Mouse (Mus musculus): Measurements from ENCODE around the gene Rps7. TPM values are rescaled to one million over a fixed set of nuclear protein-coding genes. Genes with fewer than 3 reads are reported as not detected.

The Rps7 gene
- polyA plus RNA-seq, 1 experiment from 2014 or later = 752 TPM

- Histone ChIP-seq H3K4me1 (no peaks in the 10 kb centered on the region), H3K27me3 (replicated peaks) (no peaks in the 10 kb centered on the region), H3K36me3 (no peaks in the 10 kb centered on the region), H3K4me3 (no peak overlapping the region), H3K9ac (no peak overlapping the region), H3K4me2 (no peak overlapping the region), H3K27ac (no peak overlapping the region), H3K9me3 (replicated peaks) (no peaks in the 10 kb centered on the region)
- WGBS (ENCODE audit: insufficient replicate concordance) = 71% methylated on average over 6 of the region's 6 CpGs
- ATAC-seq = no peak
Observed at GRCm38 (mm10) chr12:28612391-28612790, 23.4 kb downstream of the Rps7 start.

- Histone ChIP-seq H3K27ac (no peak overlapping the region), H3K36me3 (no peaks in the 10 kb centered on the region), H3K4me3 (no peak overlapping the region), H3K27me3 (replicated peaks) (no peaks in the 10 kb centered on the region), H3K4me2 (no peak overlapping the region), H3K9ac (no peak overlapping the region), H3K4me1 (no peaks in the 10 kb centered on the region), H3K9me3 (replicated peaks) (no peaks in the 10 kb centered on the region)
- WGBS (ENCODE audit: insufficient replicate concordance) = 58% methylated on average over 17 of the region's 17 CpGs
- no peak for ATAC-seq
Observed at GRCm38 (mm10) chr12:28607546-28608305, 28.0 kb downstream of the Rps7 start.

GRCm38 (mm10) chr12:28603494-28603893 lies 32.3 kb downstream of the Rps7 start:
- Histone ChIP-seq H3K4me2 (no peak overlapping the region), H3K9me3 (replicated peaks) (no peaks in the 10 kb centered on the region), H3K27ac (no peak overlapping the region), H3K9ac (no peak overlapping the region), H3K36me3 (no peaks in the 10 kb centered on the region), H3K4me3 (no peak overlapping the region), H3K4me1 (no peaks in the 10 kb centered on the region), H3K27me3 (replicated peaks) (peaks cover 5% of the 10 kb centered on the region; the same call in 1 of the 2 replicates)
- ATAC-seq = no peak
- WGBS (ENCODE audit: insufficient replicate concordance) = 47% methylated on average over 1 of the region's 1 CpGs

- Histone ChIP-seq H3K27me3 (replicated peaks) (peaks cover 5% of the 10 kb centered on the region; the same call in 1 of the 2 replicates), H3K4me3 (no peak overlapping the region), H3K36me3 (no peaks in the 10 kb centered on the region), H3K9me3 (replicated peaks) (no peaks in the 10 kb centered on the region), H3K27ac (no peak overlapping the region), H3K4me2 (no peak overlapping the region), H3K9ac (no peak overlapping the region), H3K4me1 (no peaks in the 10 kb centered on the region)
- ATAC-seq = no peak
- 27% methylated on average over 4 of the region's 4 CpGs for WGBS (ENCODE audit: insufficient replicate concordance)
Observed at GRCm38 (mm10) chr12:28602259-28602658, 33.5 kb downstream of the Rps7 start.

GRCm38 (mm10) chr12:28598526-28598991 lies 37.2 kb downstream of the Rps7 start:
- no peak overlapping the region for H3K9ac ChIP-seq
- peaks cover 5% of the 10 kb centered on the region; the same call in 1 of the 2 replicates for H3K27me3 ChIP-seq (replicated peaks)
- WGBS (ENCODE audit: insufficient replicate concordance) = 36% methylated on average over 2 of the region's 2 CpGs

GRCm38 (mm10) chr12:28598110-28598509 lies 37.6 kb downstream of the Rps7 start:
- H3K4me2 ChIP-seq = no peak overlapping the region
- H3K36me3 ChIP-seq = no peaks in the 10 kb centered on the region
- no peak overlapping the region for H3K9ac ChIP-seq
- 24% methylated on average over 3 of the region's 3 CpGs for WGBS (ENCODE audit: insufficient replicate concordance)
- no peak for ATAC-seq
- no peaks in the 10 kb centered on the region for H3K4me1 ChIP-seq
- H3K4me3 ChIP-seq = no peak overlapping the region
- no peaks in the 10 kb centered on the region for H3K9me3 ChIP-seq (replicated peaks)
- H3K27me3 ChIP-seq (replicated peaks) = peaks cover 5% of the 10 kb centered on the region; the same call in 1 of the 2 replicates
- H3K27ac ChIP-seq = no peak overlapping the region

More at GRCm38 (mm10) chr12:28598526-28598991, 37.2 kb downstream of the Rps7 start:
- Histone ChIP-seq H3K4me1 (no peaks in the 10 kb centered on the region), H3K9me3 (replicated peaks) (no peaks in the 10 kb centered on the region), H3K4me2 (no peak overlapping the region), H3K36me3 (no peaks in the 10 kb centered on the region), H3K4me3 (no peak overlapping the region), H3K27ac (no peak overlapping the region)
- ATAC-seq = no peak

GRCm38 (mm10) chr12:28597699-28598098 lies 38.1 kb downstream of the Rps7 start:
- Histone ChIP-seq H3K4me3 (no peak overlapping the region), H3K4me1 (no peaks in the 10 kb centered on the region), H3K36me3 (no peaks in the 10 kb centered on the region), H3K4me2 (no peak overlapping the region), H3K9me3 (replicated peaks) (no peaks in the 10 kb centered on the region), H3K27ac (no peak overlapping the region), H3K9ac (no peak overlapping the region), H3K27me3 (replicated peaks) (peaks cover 5% of the 10 kb centered on the region; the same call in 1 of the 2 replicates)
- no peak for ATAC-seq
- 60% methylated on average over 9 of the region's 9 CpGs for WGBS (ENCODE audit: insufficient replicate concordance)

GRCm38 (mm10) chr12:28596851-28597250 lies 38.9 kb downstream of the Rps7 start:
- H3K9ac ChIP-seq = no peak overlapping the region
- H3K9me3 ChIP-seq (replicated peaks) = no peaks in the 10 kb centered on the region
- H3K27me3 ChIP-seq (replicated peaks) = no peaks in the 10 kb centered on the region
- no peak overlapping the region for H3K27ac ChIP-seq
- no peak for ATAC-seq
- H3K4me2 ChIP-seq = no peak overlapping the region
- H3K36me3 ChIP-seq = no peaks in the 10 kb centered on the region
- no peak overlapping the region for H3K4me3 ChIP-seq
- H3K4me1 ChIP-seq = no peaks in the 10 kb centered on the region

- Histone ChIP-seq H3K9me3 (replicated peaks) (no peaks in the 10 kb centered on the region), H3K27me3 (replicated peaks) (peaks cover 37% of the 10 kb centered on the region), H3K9ac (no peak overlapping the region), H3K4me1 (no peaks in the 10 kb centered on the region), H3K4me2 (no peak overlapping the region), H3K36me3 (no peaks in the 10 kb centered on the region), H3K27ac (no peak overlapping the region), H3K4me3 (no peak overlapping the region)
- WGBS (ENCODE audit: insufficient replicate concordance) = 33% methylated on average over 13 of the region's 13 CpGs
- no peak for ATAC-seq
Observed at GRCm38 (mm10) chr12:28590428-28590827, 45.3 kb downstream of the Rps7 start.

GRCm38 (mm10) chr12:28589090-28589868 lies 46.5 kb downstream of the Rps7 start:
- no peaks in the 10 kb centered on the region for H3K36me3 ChIP-seq
- no peaks in the 10 kb centered on the region for H3K4me1 ChIP-seq
- peak overlapping the region; percentile 35 for H3K4me3 ChIP-seq
- H3K27me3 ChIP-seq (replicated peaks) = peaks cover 38% of the 10 kb centered on the region
- no peaks in the 10 kb centered on the region for H3K9me3 ChIP-seq (replicated peaks)
- peak; percentile 83 for ATAC-seq
- 8% methylated on average over 24 of the region's 24 CpGs for WGBS (ENCODE audit: insufficient replicate concordance)
- H3K27ac ChIP-seq = no peak overlapping the region
- no peak overlapping the region for H3K9ac ChIP-seq
- peak overlapping the region; percentile 61 for H3K4me2 ChIP-seq

GRCm38 (mm10) chr12:28587949-28588348 lies 47.8 kb downstream of the Rps7 start:
- H3K4me3 ChIP-seq = no peak overlapping the region
- peaks cover 38% of the 10 kb centered on the region for H3K27me3 ChIP-seq (replicated peaks)
- WGBS (ENCODE audit: insufficient replicate concordance) = 71% methylated on average over 6 of the region's 6 CpGs
- H3K9me3 ChIP-seq (replicated peaks) = no peaks in the 10 kb centered on the region
- no peak overlapping the region for H3K9ac ChIP-seq
- no peaks in the 10 kb centered on the region for H3K36me3 ChIP-seq
- ATAC-seq = no peak
- H3K27ac ChIP-seq = no peak overlapping the region
- H3K4me2 ChIP-seq = no peak overlapping the region
- H3K4me1 ChIP-seq = no peaks in the 10 kb centered on the region

GRCm38 (mm10) chr12:28584036-28584435 lies 51.7 kb downstream of the Rps7 start:
- no peak for ATAC-seq
- no peaks in the 10 kb centered on the region for H3K4me1 ChIP-seq
- H3K9me3 ChIP-seq (replicated peaks) = no peaks in the 10 kb centered on the region
- no peaks in the 10 kb centered on the region for H3K36me3 ChIP-seq
- H3K27me3 ChIP-seq (replicated peaks) = peaks cover 14% of the 10 kb centered on the region
- no peak overlapping the region for H3K9ac ChIP-seq
- no peak overlapping the region for H3K4me2 ChIP-seq
- WGBS (ENCODE audit: insufficient replicate concordance) = 31% methylated on average over 3 of the region's 3 CpGs
- H3K27ac ChIP-seq = no peak overlapping the region
- H3K4me3 ChIP-seq = no peak overlapping the region
